Mouse (Mus musculus) erythroblast, embryonic 14.5 days (primary cell): ENCODE measurements around the gene Prima1.

Experiments used
- GATA1 ChIP-seq: IDR thresholded peaks from 2 replicates; pipeline ENCODE4 v1.6.1; 2012; ENCODE audit warnings: low read length, inconsistent platforms, mixed read lengths
- TAL1 ChIP-seq: IDR thresholded peaks from 3 replicates; pipeline ENCODE4 v1.6.1; 2012; ENCODE audit warnings: low read length, inconsistent platforms, mixed read lengths

- no peak for TF ChIP-seq GATA1
- TF ChIP-seq TAL1, result no peak
Measured at GRCm38 (mm10) chr12:103262017-103262865, 20.3 kb upstream of the Prima1 start.
